Mouse (Mus musculus) gonadal fat pad, adult 2 months (tissue): ENCODE results near the gene Wnt7b. TPM values are rescaled to one million over a fixed set of nuclear protein-coding genes. Genes with fewer than 3 reads are reported as not detected.

Experiments used
- DNase-seq: peaks from one replicate; pipeline ENCODE4 v3.0.0-alpha.2; 2012; ENCODE audit warnings: low read depth
- polyA plus RNA-seq: library from polyadenylated mRNA; depleted of rRNA; stranded (reverse); fragments of >200 nt; gene quantifications from 2 replicates; pipeline ENCODE4 v1.2.3, GENCODE M21; 2012; rRNA removed

Wnt7b gene
- polyA plus RNA-seq, 1 experiment, result 15.0 TPM

DNA sequence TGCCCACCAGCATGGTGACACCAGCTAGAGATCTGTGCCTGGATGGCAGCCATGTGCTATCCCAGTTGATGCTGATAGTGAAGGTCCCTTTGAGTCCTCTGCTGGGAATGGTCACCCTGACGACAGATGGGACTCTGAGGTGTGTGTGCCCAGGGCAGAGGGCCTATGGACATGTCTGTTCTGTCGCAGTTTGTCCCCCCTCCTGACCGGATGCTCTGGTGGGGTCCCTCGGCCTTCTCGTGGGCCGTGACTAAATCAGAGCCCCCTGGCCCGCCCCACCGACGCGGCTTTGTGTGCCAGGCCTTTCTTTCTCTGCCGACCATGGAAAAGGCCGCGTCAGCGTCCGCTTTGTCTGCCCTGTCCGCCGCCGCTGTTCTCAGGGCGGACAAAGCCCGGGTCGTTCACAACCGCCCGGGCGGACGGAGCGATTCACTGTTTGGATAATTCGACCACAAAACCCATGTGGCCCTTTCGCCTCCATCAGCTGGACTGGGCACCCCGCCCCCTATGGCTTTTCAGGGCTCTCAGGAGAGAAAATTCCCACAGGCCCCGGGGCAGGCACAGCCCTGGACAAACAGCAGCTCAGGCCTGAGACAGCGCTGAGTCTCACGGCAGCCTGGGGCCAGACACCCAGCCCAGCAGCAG is 74.8 kb downstream of the Wnt7b start:
- no peak for DNase-seq

DNA sequence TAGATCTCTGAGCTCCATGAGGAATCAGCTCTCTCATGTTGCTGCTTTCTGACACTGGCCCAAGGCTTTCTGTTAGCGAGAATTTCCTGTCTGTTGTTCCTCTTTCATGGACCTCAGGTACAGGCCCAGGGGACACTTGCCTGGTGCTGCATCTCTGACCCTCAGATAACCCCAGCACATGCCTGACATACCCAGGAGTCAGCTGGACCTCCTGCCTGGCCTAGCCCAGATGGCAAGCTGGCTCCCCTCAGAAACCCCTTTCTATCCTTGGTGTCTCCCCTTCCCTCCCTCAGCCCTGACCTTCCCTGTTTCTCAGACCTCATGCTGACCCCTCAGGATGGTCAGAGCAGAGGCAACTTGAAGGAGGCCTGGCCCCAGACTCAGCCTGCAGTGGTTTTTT is 75.6 kb downstream of the Wnt7b start:
- no peak for DNase-seq

DNA sequence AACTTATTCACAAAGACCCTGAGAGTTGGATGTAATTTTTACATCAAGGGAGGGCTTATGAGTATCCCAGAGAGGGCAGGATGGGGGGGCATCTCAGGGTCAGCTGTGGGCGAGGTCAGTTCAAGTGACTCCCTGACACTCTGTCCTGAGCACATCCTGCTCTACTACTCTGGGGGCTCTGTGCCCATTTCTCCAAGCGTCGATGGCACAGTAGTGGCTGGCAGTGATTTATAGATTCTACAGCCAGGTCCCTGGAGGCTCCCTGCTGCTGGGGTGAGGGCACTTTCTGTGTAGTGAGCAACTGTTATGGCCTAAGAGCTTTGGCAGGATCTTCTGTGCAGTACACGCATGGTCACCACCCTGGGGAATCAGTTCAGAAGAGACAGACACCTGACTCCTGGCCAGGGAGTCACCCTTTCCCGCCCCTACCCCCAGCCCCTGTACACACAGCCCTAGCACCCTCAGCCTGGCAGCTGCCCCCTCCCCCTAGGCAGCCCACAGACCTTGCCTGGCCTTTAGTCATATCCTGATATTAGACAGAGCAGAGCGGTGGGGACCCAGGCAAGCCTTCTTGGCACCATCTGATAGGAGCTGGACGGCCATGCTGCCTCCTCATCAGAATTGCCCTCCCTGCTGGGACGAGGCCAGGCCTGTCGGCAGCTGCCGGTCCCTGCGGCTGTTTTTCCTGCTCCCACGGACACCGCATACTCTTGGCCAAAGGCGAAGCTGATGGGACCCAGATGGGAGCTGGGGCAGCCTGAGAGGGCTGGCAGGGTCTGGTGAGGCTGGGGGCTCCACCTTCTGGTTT is 77.0 kb downstream of the Wnt7b start:
- no peak for DNase-seq

GRCm38 (mm10) chr15:85503127-85503526 is 79.1 kb downstream of the Wnt7b start, which contains the start of gene 7530416G11Rik:
Gene 7530416G11Rik, minus strand, starts transcription at chr15:85503227.
- no peak for DNase-seq

DNA sequence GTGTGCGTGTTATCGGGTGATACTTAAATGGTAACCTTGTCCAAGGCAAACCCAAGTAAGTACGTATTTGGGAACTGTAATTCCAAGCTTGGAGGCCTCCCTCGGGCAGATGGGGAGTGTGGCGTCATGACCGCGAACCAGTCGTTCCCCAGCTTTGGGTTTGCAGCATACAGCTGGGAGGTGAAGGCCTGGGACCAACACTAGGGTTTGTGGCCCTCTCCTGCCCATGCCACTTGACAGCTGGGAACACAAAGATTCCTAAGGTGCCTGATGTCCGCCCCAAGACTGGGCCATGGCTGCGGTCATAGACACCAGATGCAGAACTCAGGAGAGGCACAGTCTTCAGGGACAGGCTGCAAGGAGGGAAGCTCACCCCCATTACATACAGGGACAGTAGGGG is 82.0 kb downstream of the Wnt7b start:
- DNase-seq, result no peak

GRCm38 (mm10) chr15:85497981-85498475 is 84.2 kb downstream of the Wnt7b start:
- no peak for DNase-seq

- DNase-seq, result no peak
Observed at GRCm38 (mm10) chr15:85497548-85497947, 84.7 kb downstream of the Wnt7b start.

DNA sequence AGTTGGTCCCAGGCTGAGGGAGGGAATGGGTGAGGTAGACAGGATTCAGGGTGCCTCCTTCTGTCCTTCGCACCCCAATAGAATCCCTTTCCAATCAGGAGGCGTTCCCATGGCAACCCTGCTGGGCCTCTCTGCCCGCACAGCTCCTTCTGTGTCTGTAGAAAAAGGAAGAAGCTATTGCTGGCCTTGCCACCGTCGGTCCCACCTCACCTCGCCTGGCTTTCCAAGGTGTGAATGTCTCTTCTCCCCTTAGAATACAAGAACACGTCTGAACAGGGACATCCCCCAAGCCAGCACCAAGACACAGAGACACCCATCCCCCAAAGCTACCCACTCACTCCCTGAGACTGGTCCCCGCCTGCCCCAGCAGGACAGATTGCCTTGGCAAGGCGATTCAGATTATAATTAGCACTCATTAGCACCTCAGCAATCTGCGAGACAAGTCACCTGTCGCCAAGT is 88.1 kb downstream of the Wnt7b start:
- DNase-seq, result no peak

DNA sequence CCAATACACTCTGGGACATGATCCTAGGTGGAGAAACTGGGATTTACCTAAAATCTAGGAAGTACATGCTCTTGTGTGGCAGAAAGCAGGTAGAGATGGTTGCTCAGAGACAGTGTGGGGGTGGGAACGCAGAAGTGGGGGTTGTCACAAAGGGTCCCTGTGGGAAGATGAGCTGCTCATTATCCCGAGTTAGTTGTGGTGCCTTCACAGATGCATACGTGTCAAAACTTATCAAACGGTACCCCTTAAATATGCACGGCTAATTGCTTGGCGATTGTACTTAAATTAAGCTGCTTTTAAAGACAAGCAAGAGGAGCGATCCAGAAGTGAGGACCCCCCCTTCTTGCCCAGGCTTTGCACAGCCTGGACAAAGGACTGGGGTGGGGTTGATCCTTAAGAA is 92.5 kb downstream of the Wnt7b start:
- no peak for DNase-seq

GRCm38 (mm10) chr15:85488900-85489299 is 93.4 kb downstream of the Wnt7b start:
- no peak for DNase-seq

Other genes starting within 250 kb of the Wnt7b start
- gene Atxn10, start 246.2 kb downstream of the Wnt7b start, polyA plus RNA-seq, result 80.2 and 103 TPM in 2 replicates
- not detected in 2 replicates for gene 7530416G11Rik, start 79.2 kb downstream of the Wnt7b start, polyA plus RNA-seq
- gene Ppara, start 152.5 kb upstream of the Wnt7b start, polyA plus RNA-seq, result 3.6 and 3.8 TPM in 2 replicates
- gene Cdpf1, start 229.2 kb upstream of the Wnt7b start, polyA plus RNA-seq, result 35.1 and 51.3 TPM in 2 replicates
- 0.62 and 1.0 TPM in 2 replicates for gene Pkdrej, start 239.3 kb upstream of the Wnt7b start, polyA plus RNA-seq
- 12.6 and 18.4 TPM in 2 replicates for gene Ttc38, start 249.8 kb upstream of the Wnt7b start, polyA plus RNA-seq